Mouse (Mus musculus): ENCODE measurements around the gene Phc3.

Phc3 gene

DNA sequence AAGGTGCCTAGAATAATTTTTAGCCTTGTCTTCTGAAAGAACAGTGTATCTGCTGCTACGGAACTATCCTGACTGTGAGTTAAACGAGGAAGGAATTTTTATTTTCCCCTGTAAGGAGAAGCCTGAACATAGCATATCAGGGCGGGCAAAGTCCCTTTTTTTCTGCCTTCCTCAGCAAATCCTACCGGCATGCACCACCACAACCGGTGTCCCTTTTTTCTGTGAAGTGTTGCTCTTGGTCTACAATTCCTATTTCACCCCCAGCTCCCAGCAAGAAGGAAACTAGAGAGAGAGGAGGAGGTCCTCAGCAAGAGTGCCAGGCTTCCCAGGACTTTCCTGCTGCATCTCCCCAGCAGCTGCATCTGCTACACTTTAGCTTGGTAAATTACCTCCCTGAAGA, 115.6 kb downstream of the Phc3 start:
- H3K9me3 ChIP-seq (ENCODE audit: low read length), result no peaks in the 10 kb centered on the region
- peaks cover 33% of the 10 kb centered on the region for H3K27me3 ChIP-seq (ENCODE audit: insufficient read depth, low read length)
- H3K36me3 ChIP-seq (ENCODE audit: insufficient read depth, low read length), result no peaks in the 10 kb centered on the region
- H3K4me3 ChIP-seq (replicated peaks; ENCODE audit: low read length), result no peak overlapping the region
- peaks cover 18% of the 10 kb centered on the region for H3K4me1 ChIP-seq (replicated peaks; ENCODE audit: low read depth, low read length)
- TF ChIP-seq POU5F1 (IDR thresholded peaks at IDR 0.05; ENCODE audit: borderline replicate concordance, low read length) (no peak), CTCF (conservative IDR thresholded peaks at IDR 0.05; ENCODE audit: low read length) (no peak), NANOG (IDR thresholded peaks at IDR 0.05; ENCODE audit: borderline replicate concordance, low read length) (no peak)

DNA sequence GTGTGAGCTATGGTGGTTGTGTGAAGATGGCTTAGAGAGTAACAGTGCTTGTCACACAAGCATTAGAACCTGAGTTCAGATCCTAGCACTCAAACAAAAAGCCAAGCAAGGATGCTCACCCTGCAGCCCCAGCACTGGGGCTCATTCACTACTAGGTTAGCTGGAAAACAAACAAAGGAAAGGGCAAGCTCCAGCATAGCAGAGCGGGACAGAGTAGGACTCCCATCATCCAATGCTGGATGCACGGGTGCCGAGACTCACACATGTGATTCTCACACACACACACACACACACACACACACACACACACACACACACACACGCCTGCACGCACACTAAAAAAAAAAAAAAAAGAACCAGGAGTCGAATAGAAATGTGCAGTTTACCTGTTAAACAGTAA, 117.8 kb downstream of the Phc3 start:
- Histone ChIP-seq H3K36me3 (ENCODE audit: insufficient read depth, low read length) (no peaks in the 10 kb centered on the region), H3K27me3 (ENCODE audit: insufficient read depth, low read length) (peaks cover 35% of the 10 kb centered on the region), H3K4me3 (replicated peaks; ENCODE audit: low read length) (no peak overlapping the region), H3K4me1 (replicated peaks; ENCODE audit: low read depth, low read length) (peaks cover 25% of the 10 kb centered on the region), H3K9me3 (ENCODE audit: low read length) (no peaks in the 10 kb centered on the region)
- TF ChIP-seq CTCF (conservative IDR thresholded peaks at IDR 0.05; ENCODE audit: low read length), result no peak
- TF ChIP-seq POU5F1 (IDR thresholded peaks at IDR 0.05; ENCODE audit: borderline replicate concordance, low read length), result no peak
- TF ChIP-seq NANOG (IDR thresholded peaks at IDR 0.05; ENCODE audit: borderline replicate concordance, low read length), result no peak

Measured in E14TG2a.4 (cell line).